ENCODE assay signal across 23 mouse cellular contexts in the genomic region with DNA sequence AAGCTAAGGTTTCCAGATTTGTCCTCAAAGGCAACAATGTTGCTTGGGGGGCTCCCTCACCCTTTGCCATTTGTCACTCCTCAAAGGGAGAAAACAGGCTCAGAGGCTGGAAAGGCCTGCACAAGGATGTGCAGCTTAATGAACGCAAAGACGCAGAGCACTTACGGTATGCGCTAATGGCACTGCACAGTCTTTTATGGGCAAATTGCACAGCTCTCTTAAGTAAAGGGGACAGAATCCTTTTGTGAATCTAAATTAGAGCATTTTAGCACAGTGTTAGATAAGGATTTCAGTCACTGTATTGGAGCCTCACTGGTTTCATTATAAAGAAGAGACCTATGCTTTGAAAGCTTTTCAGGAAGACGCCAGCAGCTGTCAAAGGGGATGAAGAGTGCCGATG.
DNase-seq lines count a peak whose midpoint lies in the region; ATAC-seq lines count a peak whose summit lies in the region.
"Had no signal": no experiment of that assay in that cellular context is flagged by ENCODE, and none has a peak within 500 bp of the region (broad histone marks: within the 10 kb centered on the region; RNA-seq: fewer than 3 reads in every experiment).

No protein-coding gene starts in this region.

- H3K36me3 ChIP-seq in neural tube, embryonic 13.5 days = no peaks in the 10 kb centered on the region
- H3K36me3 ChIP-seq in forebrain, embryonic 12.5 days (replicated peaks) = no peaks in the 10 kb centered on the region
- no peaks in the 10 kb centered on the region for H3K36me3 ChIP-seq in forebrain, embryonic 16.5 days (ENCODE audit: control insufficient read depth, insufficient read depth)
- no peaks in the 10 kb centered on the region for H3K36me3 ChIP-seq in intestine, embryonic 15.5 days
- H3K36me3 ChIP-seq: embryonic facial prominence, embryonic 13.5 days; heart, embryonic 15.5 days; hindbrain, embryonic 10.5 days; hindbrain, embryonic 15.5 days had no signal

- no peak overlapping the region for H3K9ac ChIP-seq in neural tube, embryonic 13.5 days
- no peak overlapping the region for H3K9ac ChIP-seq in forebrain, embryonic 12.5 days
- H3K9ac ChIP-seq in forebrain, embryonic 16.5 days (replicated peaks; ENCODE audit: low read depth, low read length) = no peak overlapping the region
- no peak overlapping the region for H3K9ac ChIP-seq in intestine, embryonic 15.5 days
- H3K9ac ChIP-seq: embryonic facial prominence, embryonic 13.5 days; heart, embryonic 15.5 days; hindbrain, embryonic 15.5 days had no signal

- no peak for ATAC-seq in neural tube, embryonic 13.5 days (ENCODE audit: low read depth)
- peak; percentile 72; the same call in 1 of the 2 replicates for ATAC-seq in forebrain, embryonic 12.5 days (ENCODE audit: low FRiP score)
- ATAC-seq in forebrain, embryonic 16.5 days = peak; percentile 50; the same call in 1 of the 2 replicates
- no peak for ATAC-seq in intestine, embryonic 15.5 days
- ATAC-seq: inflammation-experienced regulatory T-cells, adult 6 months had no signal

- DNase-seq in heart, adult 11 months = peak; percentile 40
- DNase-seq in heart, postnatal 25 days (ENCODE audit: low spot score) = no peak
- no peak for DNase-seq in neural tube, embryonic 10.5 days (ENCODE audit: extremely low spot score, low spot score)
- DNase-seq: adrenal gland, adult 8-10 months; adrenal gland, postnatal 36 days; cerebellum, adult 11 months; cerebellum, adult 8-10 months; cerebellum, postnatal 14 days; gastrocnemius, postnatal 10 days; heart, adult 2 months; heart, postnatal 14 days; kidney, adult 11 months had no signal

- peaks cover 37% of the 10 kb centered on the region for H3K4me1 ChIP-seq in neural tube, embryonic 13.5 days (replicated peaks)
- H3K4me1 ChIP-seq in forebrain, embryonic 12.5 days = peaks cover 35% of the 10 kb centered on the region
- peaks cover 20% of the 10 kb centered on the region for H3K4me1 ChIP-seq in forebrain, embryonic 16.5 days (replicated peaks; ENCODE audit: control insufficient read depth, insufficient read depth, low read length)
- H3K4me1 ChIP-seq in intestine, embryonic 15.5 days (replicated peaks) = no peaks in the 10 kb centered on the region

- H3K9me3 ChIP-seq in neural tube, embryonic 13.5 days = no peaks in the 10 kb centered on the region
- no peaks in the 10 kb centered on the region for H3K9me3 ChIP-seq in forebrain, embryonic 12.5 days
- H3K9me3 ChIP-seq in forebrain, embryonic 16.5 days (ENCODE audit: control insufficient read depth, low read length) = no peaks in the 10 kb centered on the region
- no peaks in the 10 kb centered on the region for H3K9me3 ChIP-seq in intestine, embryonic 15.5 days
- H3K9me3 ChIP-seq: embryonic facial prominence, embryonic 13.5 days; heart, embryonic 15.5 days; hindbrain, embryonic 10.5 days; hindbrain, embryonic 15.5 days had no signal

- intact Hi-C loops in heart, postnatal 25 days (cut with DNase I) = no loop called here

- H3K4me2 ChIP-seq in neural tube, embryonic 13.5 days = no peak overlapping the region
- H3K4me2 ChIP-seq in forebrain, embryonic 12.5 days = 0 out of 2 replicates have a peak overlapping the region, but pooled peaks have one; percentile 13
- no peak overlapping the region for H3K4me2 ChIP-seq in forebrain, embryonic 16.5 days (ENCODE audit: low read length)
- no peak overlapping the region for H3K4me2 ChIP-seq in intestine, embryonic 15.5 days (replicated peaks)
- H3K4me2 ChIP-seq: embryonic facial prominence, embryonic 13.5 days; heart, embryonic 11.5 days; heart, embryonic 15.5 days; hindbrain, embryonic 15.5 days had no signal

- WGBS in neural tube, embryonic 13.5 days = 20% methylated on average over 6 of the region's 6 CpGs
- 18% methylated on average over 6 of the region's 6 CpGs for WGBS in forebrain, embryonic 12.5 days
- 13% methylated on average over 6 of the region's 6 CpGs for WGBS in forebrain, embryonic 16.5 days
- 75% methylated on average over 6 of the region's 6 CpGs for WGBS in intestine, embryonic 15.5 days

- no peak overlapping the region for H3K4me3 ChIP-seq in neural tube, embryonic 13.5 days
- H3K4me3 ChIP-seq in forebrain, embryonic 12.5 days (replicated peaks) = no peak overlapping the region
- H3K4me3 ChIP-seq in forebrain, embryonic 16.5 days (replicated peaks; ENCODE audit: low read length) = no peak overlapping the region
- H3K4me3 ChIP-seq in intestine, embryonic 15.5 days (replicated peaks) = no peak overlapping the region
- H3K4me3 ChIP-seq: embryonic facial prominence, embryonic 13.5 days; heart, adult 2 months; heart, embryonic 15.5 days; hindbrain, embryonic 10.5 days; hindbrain, embryonic 15.5 days had no signal

- peaks cover 49% of the 10 kb centered on the region for H3K27me3 ChIP-seq in neural tube, embryonic 13.5 days
- no peaks in the 10 kb centered on the region for H3K27me3 ChIP-seq in forebrain, embryonic 12.5 days
- 0 out of 2 replicates have a peak, but pooled peaks cover 4% of the 10 kb centered on the region for H3K27me3 ChIP-seq in forebrain, embryonic 16.5 days (replicated peaks; ENCODE audit: control insufficient read depth, insufficient read depth, low read length)
- no peaks in the 10 kb centered on the region for H3K27me3 ChIP-seq in intestine, embryonic 15.5 days (replicated peaks)
- H3K27me3 ChIP-seq: CH12.LX; heart, embryonic 15.5 days; hindbrain, embryonic 15.5 days had no signal

- peak overlapping the region; percentile 57 for H3K27ac ChIP-seq in neural tube, embryonic 13.5 days (replicated peaks)
- peak overlapping the region; percentile 66 for H3K27ac ChIP-seq in forebrain, embryonic 12.5 days
- H3K27ac ChIP-seq in forebrain, embryonic 16.5 days (ENCODE audit: low read length) = no peak overlapping the region
- H3K27ac ChIP-seq in intestine, embryonic 15.5 days = no peak overlapping the region
- H3K27ac ChIP-seq: embryonic facial prominence, embryonic 13.5 days; heart, adult 2 months; heart, embryonic 15.5 days; hindbrain, embryonic 10.5 days; hindbrain, embryonic 15.5 days had no signal

Comparison
In these comparisons a context has a peak if more than half of its experiments do, and no peak if none do; other contexts are left out.
1. H3K27ac ChIP-seq: peak in neural tube, embryonic 13.5 days (single experiment) and forebrain, embryonic 12.5 days (single experiment); none in forebrain, embryonic 16.5 days (single experiment) and intestine, embryonic 15.5 days (single experiment).
2. ATAC-seq: peak in forebrain, embryonic 12.5 days (single experiment) and forebrain, embryonic 16.5 days (single experiment); none in neural tube, embryonic 13.5 days (single experiment) and intestine, embryonic 15.5 days (single experiment).